7 mouse cellular contexts compared by ENCODE assay signal in the genomic region with DNA sequence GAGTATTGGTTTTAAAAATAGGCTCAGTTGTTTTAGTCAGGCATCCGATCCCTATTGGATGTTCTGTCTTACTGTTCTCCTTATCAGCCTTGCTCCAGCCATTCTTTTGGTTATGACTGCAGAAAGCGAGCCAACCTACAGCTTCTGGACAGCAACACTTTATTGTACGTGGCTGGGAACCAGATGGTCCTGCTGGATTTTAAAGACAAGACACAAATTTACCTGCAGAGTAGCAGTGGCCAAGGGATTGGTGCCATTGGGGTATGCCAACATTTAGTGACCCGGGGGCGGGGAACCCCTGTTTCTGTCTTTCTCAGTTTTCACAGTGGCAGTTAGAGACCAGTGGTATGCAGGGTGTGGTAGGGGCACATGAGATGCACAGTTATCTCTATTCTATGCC.
"Had no signal": no experiment of that assay in that cellular context is flagged by ENCODE, and none has a peak within 500 bp of the region (broad histone marks: within the 10 kb centered on the region; RNA-seq: fewer than 3 reads in every experiment).

No protein-coding gene starts in this region.

- DNase-seq: kidney, adult 9 months; kidney, postnatal 4 days; lung, embryonic 14.5 days; lung, postnatal 10 days; lung, postnatal 4 days; right cerebral cortex, postnatal 14 days; thymus, postnatal 4 days had no signal
